Mouse (Mus musculus): ENCODE data around the gene 2410004P03Rik.

- TF ChIP-seq MAFK (IDR thresholded peaks at IDR 0.05; ENCODE audit: insufficient replicate concordance, low read length): no peak
- TF ChIP-seq POLR2A (IDR thresholded peaks at IDR 0.05; ENCODE audit: low read depth, low read length): no peak
- TF ChIP-seq MAX (IDR thresholded peaks at IDR 0.05; ENCODE audit: low read length): no peak
- TF ChIP-seq USF2 (conservative IDR thresholded peaks at IDR 0.05; ENCODE audit: low read depth, low read length): no peak
- TF ChIP-seq CTCF (conservative IDR thresholded peaks at IDR 0.05 in 1 of 2, IDR thresholded peaks at IDR 0.05 in 1 of 2; ENCODE audit: low read depth in 2 of 2, low read length in 2 of 2): 0 out of 4 replicates have a peak, but pooled peaks of 1 of the 2 experiments have one; percentile 9
- TF ChIP-seq ELF1 (IDR thresholded peaks at IDR 0.05; ENCODE audit: low read depth, low read length): no peak
- no peak for TF ChIP-seq E2F4 (IDR thresholded peaks at IDR 0.05; ENCODE audit: insufficient replicate concordance, low read depth, low read length)
- no peak for TF ChIP-seq POLR2AphosphoS2 (IDR thresholded peaks at IDR 0.05; ENCODE audit: low read depth, low read length)
- no peak for TF ChIP-seq GABPA (IDR thresholded peaks at IDR 0.05; ENCODE audit: insufficient replicate concordance, low read depth, low read length)
- TF ChIP-seq TBP (conservative IDR thresholded peaks at IDR 0.05; ENCODE audit: low read depth, low read length): no peak
- TF ChIP-seq NELFE (IDR thresholded peaks at IDR 0.05; ENCODE audit: low read depth, low read length): no peak
- TF ChIP-seq TCF12 (IDR thresholded peaks at IDR 0.05; ENCODE audit: low read depth, low read length): no peak
- TF ChIP-seq USF1 (IDR thresholded peaks at IDR 0.05; ENCODE audit: low read depth, low read length): no peak
- no peak for TF ChIP-seq ZMIZ1 (IDR thresholded peaks at IDR 0.05; ENCODE audit: low read depth, low read length)
Observed at GRCm38 (mm10) chr12:17009466-17009865, 2.1 kb downstream of the 2410004P03Rik start.
